Mouse (Mus musculus): ENCODE measurements around the gene Ap1ar. TPM values are rescaled to one million over a fixed set of nuclear protein-coding genes. Genes with fewer than 3 reads are reported as not detected.

The Ap1ar gene
- polyA plus RNA-seq (2014; fragmentation: Illumina TruSeq; extraction: RNeasy Lipid Tissue Mini Kit (QIAGEN cat#74804); ENCODE audit: insufficient read depth, low read depth, low replicate concordance), result 21.0 TPM

DNA sequence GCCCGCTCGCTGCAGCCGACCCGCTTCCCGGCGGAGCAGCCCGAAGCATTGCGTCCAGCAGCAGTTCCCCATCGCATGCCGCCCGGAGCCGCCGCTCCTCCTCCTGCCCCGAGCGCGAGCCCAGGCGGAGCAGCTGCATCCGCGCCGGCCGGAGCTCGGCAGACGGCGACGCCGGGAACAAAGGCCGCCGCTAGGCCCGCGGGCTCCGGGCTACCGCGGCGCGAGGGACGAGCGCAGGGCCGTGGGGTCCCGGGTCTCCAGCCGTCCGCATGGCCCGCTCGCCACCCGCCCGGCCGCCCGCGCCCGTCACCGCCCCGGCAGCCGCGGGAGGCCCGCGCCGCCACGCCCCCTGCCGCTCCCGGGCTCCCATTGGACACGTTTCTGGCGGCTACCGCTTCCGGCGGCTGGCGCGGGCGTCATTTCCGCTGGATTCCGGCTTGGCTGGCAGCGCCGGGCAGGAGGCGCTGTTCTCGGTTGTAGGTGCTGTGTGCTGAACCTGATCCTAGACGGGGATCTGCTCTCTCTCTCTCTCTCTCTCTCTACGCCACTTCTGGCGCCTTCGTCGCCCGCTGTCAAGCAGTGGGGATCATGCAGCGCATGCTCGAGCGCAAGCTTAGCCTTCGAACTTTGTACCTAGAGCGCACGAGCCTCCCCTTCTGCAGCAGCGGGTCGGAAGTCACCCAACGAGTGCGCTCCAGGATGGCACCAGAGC is at the start of gene Ap1ar:
Gene Ap1ar (minus strand): TSS at position 370 of the 712 bp plus-strand sequence.

DNA sequence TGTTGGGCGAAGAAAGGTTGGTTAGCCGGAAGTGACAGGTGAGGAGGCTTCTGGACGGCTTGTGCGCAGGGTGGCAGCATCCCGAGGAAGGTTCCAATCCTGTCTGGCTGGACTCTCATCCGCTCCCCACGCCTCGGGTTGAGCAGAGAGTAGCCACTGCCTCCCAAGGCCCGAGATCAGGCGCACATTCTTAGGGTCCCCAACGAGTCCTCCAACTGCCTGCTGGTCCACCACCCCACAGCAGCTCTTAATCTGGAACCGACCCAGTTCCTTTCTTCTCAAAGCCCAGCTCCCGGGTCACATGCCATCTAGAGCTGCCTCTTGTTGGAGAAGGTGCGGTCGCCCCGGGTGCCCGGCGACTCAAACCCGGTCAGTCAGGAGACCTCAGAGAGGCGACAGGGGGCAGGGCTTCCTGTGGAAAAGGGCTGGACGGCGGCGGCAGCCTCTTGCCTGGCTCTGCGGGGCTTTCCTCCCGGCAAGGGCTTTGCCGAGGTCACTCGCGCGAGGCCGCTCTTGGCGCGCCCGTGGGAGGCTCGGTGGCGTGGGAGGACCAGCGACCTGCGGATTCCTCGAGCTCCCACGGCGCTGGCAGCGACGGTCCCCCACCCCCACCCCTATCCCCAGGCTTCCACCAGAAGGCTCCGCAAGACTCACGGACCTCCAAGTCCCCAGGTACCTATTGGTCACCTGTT is 47.7 kb downstream of the Ap1ar start, which contains the start of gene Tifa:
Gene Tifa (plus strand): TSS at position 306 of the 692 bp plus-strand sequence.

DNA sequence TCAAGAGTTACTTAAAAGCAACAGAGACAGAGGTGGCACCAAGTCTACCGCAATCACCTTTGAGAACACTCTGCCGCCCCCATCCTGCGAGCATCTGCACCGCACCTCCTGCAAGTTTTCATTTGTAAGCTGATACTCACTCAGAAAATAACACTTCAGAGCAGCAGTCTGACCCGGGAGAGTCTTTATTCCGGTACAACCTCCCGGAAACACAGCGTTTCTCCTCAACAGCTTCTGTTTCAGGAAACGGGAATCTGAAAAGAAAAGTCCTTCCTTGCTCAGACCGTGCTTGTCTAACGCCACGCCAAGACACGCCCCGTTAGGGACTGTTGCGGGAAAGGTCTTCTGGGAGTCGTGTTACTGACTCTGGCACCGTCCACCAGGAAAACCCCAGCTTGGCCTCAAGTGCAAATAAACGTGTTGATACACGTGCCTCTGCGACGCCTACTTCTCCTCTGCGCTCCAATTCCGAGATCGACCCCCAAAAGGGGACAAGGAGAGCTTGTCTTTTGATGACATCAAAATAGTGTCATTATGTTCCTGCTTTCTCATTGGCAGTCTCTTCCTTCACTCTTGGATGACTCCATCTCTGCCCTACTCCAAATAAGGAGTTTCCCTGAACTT is 57.2 kb downstream of the Ap1ar start, which contains the start of gene Alpk1:
Gene Alpk1 (minus strand): TSS at position 507 of the 624 bp plus-strand sequence.

Other genes starting within 250 kb of the Ap1ar start
- not detected for gene Neurog2, start 204.4 kb downstream of the Ap1ar start, polyA plus RNA-seq (2014; fragmentation: Illumina TruSeq; extraction: RNeasy Lipid Tissue Mini Kit (QIAGEN cat#74804); ENCODE audit: insufficient read depth, low read depth, low replicate concordance)
- gene Alpk1, start 57.0 kb downstream of the Ap1ar start, polyA plus RNA-seq (2014; fragmentation: Illumina TruSeq; extraction: RNeasy Lipid Tissue Mini Kit (QIAGEN cat#74804); ENCODE audit: insufficient read depth, low read depth, low replicate concordance), result 1.1 TPM
- gene Tifa, start 47.7 kb downstream of the Ap1ar start, polyA plus RNA-seq (2014; fragmentation: Illumina TruSeq; extraction: RNeasy Lipid Tissue Mini Kit (QIAGEN cat#74804); ENCODE audit: insufficient read depth, low read depth, low replicate concordance), result 7.2 TPM
- 12.0 TPM for gene Fam241a, start 58.8 kb upstream of the Ap1ar start, polyA plus RNA-seq (2014; fragmentation: Illumina TruSeq; extraction: RNeasy Lipid Tissue Mini Kit (QIAGEN cat#74804); ENCODE audit: insufficient read depth, low read depth, low replicate concordance)

All from lung, adult 10 weeks (tissue).